Mouse (Mus musculus) megakaryocyte, embryonic 14.5 days (primary cell): ENCODE measurements around the gene Adad2.

Source experiments
- FLI1 ChIP-seq: IDR thresholded peaks from 2 replicates; pipeline ENCODE4 v1.6.1; 2012; ENCODE audit warnings: low read length, inconsistent platforms, mixed read lengths
- GATA1 ChIP-seq: IDR thresholded peaks from 3 replicates; pipeline ENCODE4 v1.6.1; 2012; ENCODE audit warnings: mixed read lengths, low read length, inconsistent platforms, borderline replicate concordance

DNA sequence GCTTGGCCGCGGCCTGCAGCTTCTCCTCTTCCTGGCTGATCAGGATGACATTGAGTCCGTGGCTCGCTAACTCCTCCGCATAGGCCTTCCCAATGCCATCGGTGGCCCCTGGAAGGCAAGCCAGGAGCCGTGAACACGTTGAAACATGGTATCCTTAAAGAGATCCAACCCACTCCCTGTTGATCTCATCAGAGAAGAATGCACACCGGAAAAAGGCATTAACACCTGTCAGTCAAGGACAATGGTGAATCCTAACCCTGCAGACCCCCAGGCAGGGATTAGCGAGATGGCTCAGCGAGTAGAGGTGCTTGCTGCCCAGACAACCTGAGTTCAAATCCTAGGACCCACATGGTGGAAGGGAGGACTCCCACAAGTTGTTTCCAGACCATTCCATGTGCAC is 46.2 kb upstream of the Adad2 start:
- TF ChIP-seq FLI1 (no peak), GATA1 (no peak)
